Mouse (Mus musculus): Measurements from ENCODE around the gene Ptcd2.

- TF ChIP-seq CTCF (IDR thresholded peaks at IDR 0.05; ENCODE audit: low read depth, low read length) (no peak), TAL1 (conservative IDR thresholded peaks at IDR 0.05; ENCODE audit: low read depth, low read length) (no peak)
Measured at GRCm38 (mm10) chr13:99386341-99386740, 41.8 kb upstream of the Ptcd2 start.

Measured in G1E (cell line).